Mouse (Mus musculus): Measurements from ENCODE around the gene Gas2. TPM values are rescaled to one million over a fixed set of nuclear protein-coding genes. Genes with fewer than 3 reads are reported as not detected.

Gene Gas2
- polyA plus RNA-seq, 1 experiment, result 10.9 TPM

- peaks cover 5% of the 10 kb centered on the region for H3K4me1 ChIP-seq (ENCODE audit: control insufficient read depth, insufficient read depth, low read length)
- H3K27ac ChIP-seq (ENCODE audit: insufficient read depth, low read length), result no peak overlapping the region
- no peak overlapping the region for H3K4me3 ChIP-seq (ENCODE audit: insufficient read depth, low read length)
- TF ChIP-seq CTCF (IDR thresholded peaks at IDR 0.05; ENCODE audit: extremely low read depth, insufficient read depth, low read length) (peak; percentile 60), POLR2A (IDR thresholded peaks at IDR 0.05; ENCODE audit: extremely low read depth, insufficient read depth, low read length) (no peak)
Measured at GRCm38 (mm10) chr7:51979271-51979670, 117.5 kb downstream of the Gas2 start.

GRCm38 (mm10) chr7:51982303-51982702, 120.5 kb downstream of the Gas2 start:
- H3K4me3 ChIP-seq (ENCODE audit: insufficient read depth, low read length), result no peak overlapping the region
- H3K4me1 ChIP-seq (ENCODE audit: control insufficient read depth, insufficient read depth, low read length), result peaks cover 5% of the 10 kb centered on the region
- H3K27ac ChIP-seq (ENCODE audit: insufficient read depth, low read length), result no peak overlapping the region
- TF ChIP-seq POLR2A (IDR thresholded peaks at IDR 0.05; ENCODE audit: extremely low read depth, insufficient read depth, low read length) (no peak), CTCF (IDR thresholded peaks at IDR 0.05; ENCODE audit: extremely low read depth, insufficient read depth, low read length) (no peak)

GRCm38 (mm10) chr7:51985763-51986162, 123.9 kb downstream of the Gas2 start:
- TF ChIP-seq CTCF (IDR thresholded peaks at IDR 0.05; ENCODE audit: extremely low read depth, insufficient read depth, low read length), result no peak
- TF ChIP-seq POLR2A (IDR thresholded peaks at IDR 0.05; ENCODE audit: extremely low read depth, insufficient read depth, low read length), result no peak
- Histone ChIP-seq H3K27ac (ENCODE audit: insufficient read depth, low read length) (no peak overlapping the region), H3K4me1 (ENCODE audit: control insufficient read depth, insufficient read depth, low read length) (peaks cover 5% of the 10 kb centered on the region), H3K4me3 (ENCODE audit: insufficient read depth, low read length) (no peak overlapping the region)

GRCm38 (mm10) chr7:51986909-51987308, 125.1 kb downstream of the Gas2 start:
- no peak overlapping the region for H3K4me3 ChIP-seq (ENCODE audit: insufficient read depth, low read length)
- peaks cover 5% of the 10 kb centered on the region for H3K4me1 ChIP-seq (ENCODE audit: control insufficient read depth, insufficient read depth, low read length)
- no peak for TF ChIP-seq POLR2A (IDR thresholded peaks at IDR 0.05; ENCODE audit: extremely low read depth, insufficient read depth, low read length)
- no peak for TF ChIP-seq CTCF (IDR thresholded peaks at IDR 0.05; ENCODE audit: extremely low read depth, insufficient read depth, low read length)
- H3K27ac ChIP-seq (ENCODE audit: insufficient read depth, low read length), result no peak overlapping the region

GRCm38 (mm10) chr7:51991020-51991419, 129.2 kb downstream of the Gas2 start:
- TF ChIP-seq POLR2A (IDR thresholded peaks at IDR 0.05; ENCODE audit: extremely low read depth, insufficient read depth, low read length) (no peak), CTCF (IDR thresholded peaks at IDR 0.05; ENCODE audit: extremely low read depth, insufficient read depth, low read length) (no peak)
- no peaks in the 10 kb centered on the region for H3K4me1 ChIP-seq (ENCODE audit: control insufficient read depth, insufficient read depth, low read length)
- H3K4me3 ChIP-seq (ENCODE audit: insufficient read depth, low read length), result no peak overlapping the region
- no peak overlapping the region for H3K27ac ChIP-seq (ENCODE audit: insufficient read depth, low read length)

- Histone ChIP-seq H3K27ac (ENCODE audit: insufficient read depth, low read length) (peak within 1 kb of the TSS; percentile 37; the same call in 1 of the 2 replicates), H3K4me1 (ENCODE audit: control insufficient read depth, insufficient read depth, low read length) (no peaks in the 10 kb centered on the region; the same call in 1 of the 2 replicates), H3K4me3 (ENCODE audit: insufficient read depth, low read length) (peak within 1 kb of the TSS; percentile 49)
- TF ChIP-seq CTCF (IDR thresholded peaks at IDR 0.05; ENCODE audit: extremely low read depth, insufficient read depth, low read length) (no peak), POLR2A (IDR thresholded peaks at IDR 0.05; ENCODE audit: extremely low read depth, insufficient read depth, low read length) (peak; percentile 51; the same call in 1 of the 2 replicates)
Measured at GRCm38 (mm10) chr7:52005511-52006295, 143.9 kb downstream of the Gas2 start, which contains the start of gene Svip. Gene Svip (minus strand): TSS chr7:52006018.

- no peak overlapping the region for H3K27ac ChIP-seq (ENCODE audit: insufficient read depth, low read length)
- TF ChIP-seq POLR2A (IDR thresholded peaks at IDR 0.05; ENCODE audit: extremely low read depth, insufficient read depth, low read length) (no peak), CTCF (IDR thresholded peaks at IDR 0.05; ENCODE audit: extremely low read depth, insufficient read depth, low read length) (no peak)
Measured at GRCm38 (mm10) chr7:52006296-52006630, 144.4 kb downstream of the Gas2 start.

GRCm38 (mm10) chr7:52007138-52007537, 145.3 kb downstream of the Gas2 start:
- Histone ChIP-seq H3K4me3 (ENCODE audit: insufficient read depth, low read length) (no peak overlapping the region), H3K4me1 (ENCODE audit: control insufficient read depth, insufficient read depth, low read length) (no peaks in the 10 kb centered on the region; the same call in 1 of the 2 replicates), H3K27ac (ENCODE audit: insufficient read depth, low read length) (no peak overlapping the region)
- no peak for TF ChIP-seq CTCF (IDR thresholded peaks at IDR 0.05; ENCODE audit: extremely low read depth, insufficient read depth, low read length)
- TF ChIP-seq POLR2A (IDR thresholded peaks at IDR 0.05; ENCODE audit: extremely low read depth, insufficient read depth, low read length), result no peak

More at GRCm38 (mm10) chr7:52006296-52006630, 144.4 kb downstream of the Gas2 start:
- Histone ChIP-seq H3K4me3 (ENCODE audit: insufficient read depth, low read length) (peak overlapping the region; percentile 49), H3K4me1 (ENCODE audit: control insufficient read depth, insufficient read depth, low read length) (no peaks in the 10 kb centered on the region; the same call in 1 of the 2 replicates)

- Histone ChIP-seq H3K27ac (ENCODE audit: insufficient read depth, low read length) (no peak overlapping the region), H3K4me1 (ENCODE audit: control insufficient read depth, insufficient read depth, low read length) (no peaks in the 10 kb centered on the region), H3K4me3 (ENCODE audit: insufficient read depth, low read length) (no peak overlapping the region)
- TF ChIP-seq POLR2A (IDR thresholded peaks at IDR 0.05; ENCODE audit: extremely low read depth, insufficient read depth, low read length) (no peak), CTCF (IDR thresholded peaks at IDR 0.05; ENCODE audit: extremely low read depth, insufficient read depth, low read length) (no peak)
Measured at GRCm38 (mm10) chr7:52013457-52013856, 151.6 kb downstream of the Gas2 start.

GRCm38 (mm10) chr7:52015180-52015579, 153.4 kb downstream of the Gas2 start:
- H3K4me3 ChIP-seq (ENCODE audit: insufficient read depth, low read length), result no peak overlapping the region
- TF ChIP-seq CTCF (IDR thresholded peaks at IDR 0.05; ENCODE audit: extremely low read depth, insufficient read depth, low read length) (no peak), POLR2A (IDR thresholded peaks at IDR 0.05; ENCODE audit: extremely low read depth, insufficient read depth, low read length) (no peak)
- no peak overlapping the region for H3K27ac ChIP-seq (ENCODE audit: insufficient read depth, low read length)
- no peaks in the 10 kb centered on the region for H3K4me1 ChIP-seq (ENCODE audit: control insufficient read depth, insufficient read depth, low read length)
